Mouse (Mus musculus) CH12.LX (cell line): ENCODE measurements at regions not wholly inside any gene's neighbourhood (a gene's known extent, or its start where the extent isn't known, plus 50 kb on each side); places are given as distances from the start of the nearest gene placed in this dataset.

Experiments
- BHLHE40 ChIP-seq: IDR thresholded peaks from 2 replicates; pipeline ENCODE4 v1.6.1; 2011; ENCODE audit warnings: mild to moderate bottlenecking, low read depth, low read length, improper control_type of control experiment
- CTCF ChIP-seq, 2 experiments: IDR thresholded peaks in 1 of 2; conservative IDR thresholded peaks in 1 of 2; 2 replicates each; pipeline ENCODE4 v1.5.1; 2011 to 2012; ENCODE audit warnings: low read depth in 2 of 2, low read length in 2 of 2, improper control_type of control experiment in 1 of 2, inconsistent platforms in 1 of 2, mild to moderate bottlenecking in 1 of 2, moderate library complexity in 1 of 2
- ELF1 ChIP-seq: IDR thresholded peaks from 2 replicates; pipeline ENCODE4 v1.6.1; 2014; ENCODE audit warnings: low read depth, mild to moderate bottlenecking, inconsistent platforms, low read length, improper control_type of control experiment
- EP300 ChIP-seq: IDR thresholded peaks from 2 replicates; pipeline ENCODE4 v1.6.1; 2011; ENCODE audit warnings: low read length, improper control_type of control experiment
- GABPA ChIP-seq: IDR thresholded peaks from 2 replicates; pipeline ENCODE4 v1.6.1; 2012; ENCODE audit warnings: low read depth, low read length, improper control_type of control experiment, inconsistent platforms; ENCODE audit not compliant: insufficient replicate concordance
- MAFK ChIP-seq: IDR thresholded peaks from 2 replicates; pipeline ENCODE4 v1.6.1; 2011; ENCODE audit warnings: low read length, improper control_type of control experiment; ENCODE audit not compliant: insufficient replicate concordance
- MAX ChIP-seq: IDR thresholded peaks from 2 replicates; pipeline ENCODE4 v1.6.1; 2011; ENCODE audit warnings: low read length, improper control_type of control experiment
- MAZ ChIP-seq: IDR thresholded peaks from 2 replicates; pipeline ENCODE4 v1.6.1; 2012; ENCODE audit warnings: low read depth, mild to moderate bottlenecking, inconsistent platforms, low read length, improper control_type of control experiment, moderate library complexity
- MXI1 ChIP-seq: IDR thresholded peaks from 2 replicates; pipeline ENCODE4 v1.6.1; 2011; ENCODE audit warnings: mild to moderate bottlenecking, low read depth, low read length, improper control_type of control experiment
- MYC ChIP-seq: IDR thresholded peaks from 2 replicates; pipeline ENCODE4 v1.6.1; 2011; ENCODE audit warnings: low read depth, mild to moderate bottlenecking, improper control_type of control experiment, low read length
- POLR2A ChIP-seq: IDR thresholded peaks from 2 replicates; pipeline ENCODE4 v1.6.1; 2011; ENCODE audit warnings: low read depth, mild to moderate bottlenecking, improper control_type of control experiment, low read length
- POLR2AphosphoS2 ChIP-seq: IDR thresholded peaks from 2 replicates; pipeline ENCODE4 v1.6.1; 2011; ENCODE audit warnings: low read depth, low read length, improper control_type of control experiment
- USF1 ChIP-seq: IDR thresholded peaks from 2 replicates; pipeline ENCODE4 v1.6.1; 2014; ENCODE audit warnings: low read depth, mild to moderate bottlenecking, inconsistent platforms, low read length, improper control_type of control experiment
- USF2 ChIP-seq: conservative IDR thresholded peaks from 2 replicates; pipeline ENCODE4 v1.6.1; 2011; ENCODE audit warnings: low read depth, low read length, improper control_type of control experiment

DNA sequence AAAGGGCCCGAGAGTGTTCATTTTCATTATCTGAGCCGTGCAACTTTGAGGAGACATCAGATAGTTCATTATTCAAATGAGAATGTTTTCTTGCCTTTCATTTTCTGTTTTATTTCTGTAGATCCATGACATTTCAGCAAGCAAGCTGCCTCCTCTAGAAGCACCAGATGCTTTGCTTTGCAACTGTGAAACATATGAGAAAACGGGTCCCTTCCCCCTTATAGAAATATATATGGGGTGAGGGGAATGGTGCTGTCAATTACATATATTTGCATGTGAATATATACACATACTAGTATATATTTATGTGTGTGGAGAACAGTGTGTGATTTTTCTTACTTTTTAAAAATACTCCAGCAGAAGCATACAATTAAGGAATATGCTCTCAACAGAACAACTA lies 235.8 kb upstream of the Xrcc4 start:
- TF ChIP-seq CTCF (conservative IDR thresholded peaks at IDR 0.05 in 1 of 2, IDR thresholded peaks at IDR 0.05 in 1 of 2; ENCODE audit: low read depth in 2 of 2, low read length in 2 of 2) = no peak
- TF ChIP-seq MXI1 = no peak
- TF ChIP-seq GABPA = no peak
- TF ChIP-seq POLR2A = no peak
- no peak for TF ChIP-seq EP300
- TF ChIP-seq MYC = no peak
- TF ChIP-seq POLR2AphosphoS2 = no peak
- TF ChIP-seq USF2 = no peak
- no peak for TF ChIP-seq BHLHE40
- TF ChIP-seq MAFK = no peak
- no peak for TF ChIP-seq USF1
- TF ChIP-seq MAZ = no peak
- TF ChIP-seq ELF1 = no peak
- no peak for TF ChIP-seq MAX
